Mouse (Mus musculus) liver, embryonic 12.5 days (tissue): ENCODE measurements around the gene Pbx1. TPM values are rescaled to one million over a fixed set of nuclear protein-coding genes. Genes with fewer than 3 reads are reported as not detected.
A peak's percentile ranks its signal among the peaks of the same experiment; 100 is the strongest.

Experiments
- ATAC-seq: fragments of 200-750 bp; cut with Nextera tagmentation; 2 replicates; pipeline ENCODE4 v1.8.0; 2017; ENCODE audit warnings: moderate number of reproducible peaks, mild to moderate bottlenecking, moderate library complexity
- H3K27ac ChIP-seq: fragments of 300-500 bp; sonication (generic); 2 replicates; pipeline ENCODE4 v1.5.1; 2016; ENCODE audit warnings: mild to moderate bottlenecking
- H3K27me3 ChIP-seq: fragments of 300-500 bp; sonication (generic); replicated peaks from 2 replicates; pipeline ENCODE4 v1.6.1; 2016; ENCODE audit warnings: mild to moderate bottlenecking, moderate library complexity
- H3K36me3 ChIP-seq: fragments of 300-500 bp; sonication (generic); 2 replicates; pipeline ENCODE4 v1.6.1; 2016; ENCODE audit warnings: mild to moderate bottlenecking, moderate library complexity
- H3K4me1 ChIP-seq: fragments of 300-500 bp; sonication (generic); 2 replicates; pipeline ENCODE4 v1.6.1; 2016
- H3K4me2 ChIP-seq: fragments of 300-500 bp; sonication (generic); 2 replicates; pipeline ENCODE4 v1.6.1; 2016; ENCODE audit warnings: mild to moderate bottlenecking, moderate library complexity
- H3K4me3 ChIP-seq: fragments of 300-500 bp; sonication (generic); 2 replicates; pipeline ENCODE4 v1.5.1; 2016; ENCODE audit warnings: mild to moderate bottlenecking, moderate library complexity
- H3K9ac ChIP-seq: fragments of 300-500 bp; sonication (generic); 2 replicates; pipeline ENCODE4 v1.6.1; 2016; ENCODE audit warnings: mild to moderate bottlenecking, moderate library complexity
- H3K9me3 ChIP-seq: fragments of 300-500 bp; sonication (generic); replicated peaks from 2 replicates; pipeline ENCODE4 v1.6.1; 2016; ENCODE audit warnings: mild to moderate bottlenecking, moderate library complexity
- WGBS: fragments of 180-500 bp; shearing (Covaris S2); methylation state at CpG from one replicate; pipeline ENCODE4 v1.1.7; 2016; ENCODE audit not compliant: insufficient replicate concordance; 5-methylcytosine and 5-hydroxymethylcytosine counted together
- polyA plus RNA-seq: library from polyadenylated mRNA; unstranded; fragments of >200 nt; fragmentation: Nextera tagmentation; extraction: Ambion mirVana; gene quantifications from 2 replicates; pipeline ENCODE4 v1.2.1, GENCODE M21; 2016

Pbx1 gene
- polyA plus RNA-seq, 1 experiment from 2014 or later: 6.8 TPM

GRCm38 (mm10) chr1:168355985-168356556, 76.0 kb downstream of the Pbx1 start:
- 55% methylated on average over 10 of the region's 10 CpGs for WGBS

DNA sequence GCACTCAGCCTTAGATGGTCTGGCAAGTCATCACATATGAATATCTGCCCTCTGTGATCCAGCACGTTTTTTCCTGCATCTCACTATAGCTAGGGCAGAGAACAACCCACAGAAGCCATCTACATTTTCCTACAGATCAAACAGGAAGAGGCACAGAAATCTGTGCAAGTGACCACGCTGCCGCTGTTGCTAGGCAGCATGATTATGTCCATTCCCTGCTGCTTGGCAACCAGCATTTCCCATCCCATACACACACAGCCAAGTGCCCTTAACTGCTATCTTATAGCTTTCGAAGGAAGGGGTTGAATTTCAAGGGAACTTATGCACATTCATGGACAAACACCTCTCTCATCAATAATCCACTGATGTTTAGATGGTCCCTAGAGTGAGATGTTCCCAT, 77.1 kb downstream of the Pbx1 start:
- Histone ChIP-seq H3K4me3 (no peak overlapping the region), H3K27me3 (0 out of 2 replicates have a peak, but pooled peaks cover 6% of the 10 kb centered on the region), H3K9me3 (no peaks in the 10 kb centered on the region), H3K27ac (no peak overlapping the region), H3K4me2 (no peak overlapping the region), H3K9ac (no peak overlapping the region), H3K4me1 (peaks cover 25% of the 10 kb centered on the region), H3K36me3 (no peaks in the 10 kb centered on the region)
- no peak for ATAC-seq
- 47% methylated on average over 4 of the region's 4 CpGs for WGBS

More at GRCm38 (mm10) chr1:168355985-168356556, 76.0 kb downstream of the Pbx1 start:
- Histone ChIP-seq H3K27me3 (0 out of 2 replicates have a peak, but pooled peaks cover 6% of the 10 kb centered on the region), H3K27ac (no peak overlapping the region), H3K9ac (no peak overlapping the region), H3K9me3 (no peaks in the 10 kb centered on the region), H3K4me3 (no peak overlapping the region), H3K4me2 (0 out of 2 replicates have a peak overlapping the region, but pooled peaks have one; percentile 51), H3K4me1 (peaks cover 25% of the 10 kb centered on the region), H3K36me3 (no peaks in the 10 kb centered on the region)
- ATAC-seq: no peak

DNA sequence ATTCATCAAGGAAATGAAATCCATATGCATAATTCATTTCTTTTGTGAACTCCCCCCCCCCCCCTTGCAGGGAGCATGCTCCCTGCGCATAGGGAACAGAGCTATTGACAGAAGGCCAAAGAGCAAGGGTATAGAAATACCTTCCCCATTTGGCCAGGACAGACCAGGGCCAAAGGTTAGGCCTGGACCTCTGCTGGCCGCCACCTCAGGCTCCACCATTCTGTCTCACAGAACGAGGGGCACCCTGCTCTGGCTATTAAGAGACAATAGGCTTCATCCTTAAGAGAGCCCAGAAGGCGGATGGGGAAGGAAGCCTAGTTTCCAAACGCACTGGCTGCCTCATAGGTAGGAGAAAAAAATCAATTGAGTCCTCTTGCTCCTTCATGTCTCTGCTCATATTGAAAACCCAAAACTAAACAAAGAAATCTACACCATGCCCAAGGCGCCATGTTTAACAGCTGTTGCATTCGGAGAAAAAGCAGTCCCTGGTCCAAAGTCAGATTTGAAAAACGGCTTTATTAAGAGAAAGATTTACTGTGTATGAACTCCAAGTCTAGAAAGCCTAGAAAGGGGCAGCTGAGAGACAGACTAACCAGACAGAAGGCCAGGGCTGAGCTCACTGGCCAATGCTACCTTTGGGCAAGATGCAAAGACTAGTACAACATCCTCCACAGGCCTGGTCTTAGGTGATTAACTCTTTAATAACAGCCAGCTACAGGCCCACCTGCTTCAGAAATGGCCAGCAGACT, 83.9 kb downstream of the Pbx1 start:
- ATAC-seq: 0 out of 2 replicates have a peak, but pooled peaks have one; percentile 36
- H3K4me3 ChIP-seq: no peak overlapping the region
- H3K9ac ChIP-seq: no peak overlapping the region
- no peaks in the 10 kb centered on the region for H3K36me3 ChIP-seq
- no peak overlapping the region for H3K27ac ChIP-seq
- no peak overlapping the region for H3K4me2 ChIP-seq
- no peaks in the 10 kb centered on the region for H3K27me3 ChIP-seq
- WGBS: 68% methylated on average over 8 of the region's 8 CpGs
- H3K4me1 ChIP-seq: peaks cover 13% of the 10 kb centered on the region; the same call in 1 of the 2 replicates
- no peaks in the 10 kb centered on the region for H3K9me3 ChIP-seq

DNA sequence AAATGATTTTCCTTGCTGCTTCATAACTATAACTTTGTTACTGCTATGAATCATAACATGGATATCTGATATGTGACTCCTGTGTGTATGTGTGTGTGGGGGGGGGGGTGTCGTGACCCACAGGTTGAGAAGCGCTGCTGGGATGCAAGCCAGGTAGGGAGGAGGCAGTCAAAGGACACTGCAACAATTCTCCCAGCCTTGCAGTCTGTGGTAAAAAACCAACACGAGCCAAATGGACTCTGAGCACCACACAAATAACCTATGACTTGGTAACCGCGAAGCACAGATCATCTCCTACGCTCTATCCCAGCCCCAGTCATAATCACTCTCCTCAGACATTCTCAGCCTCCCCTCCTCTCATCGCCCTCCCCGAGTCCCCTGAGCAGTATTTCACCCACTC, 87.2 kb downstream of the Pbx1 start:
- H3K4me1 ChIP-seq: peaks cover 18% of the 10 kb centered on the region; the same call in 1 of the 2 replicates
- no peaks in the 10 kb centered on the region for H3K9me3 ChIP-seq
- no peaks in the 10 kb centered on the region for H3K36me3 ChIP-seq
- no peak overlapping the region for H3K4me3 ChIP-seq
- no peak for ATAC-seq
- H3K4me2 ChIP-seq: no peak overlapping the region
- H3K27ac ChIP-seq: no peak overlapping the region
- no peak overlapping the region for H3K9ac ChIP-seq
- H3K27me3 ChIP-seq: no peaks in the 10 kb centered on the region
- 74% methylated on average over 8 of the region's 8 CpGs for WGBS

DNA sequence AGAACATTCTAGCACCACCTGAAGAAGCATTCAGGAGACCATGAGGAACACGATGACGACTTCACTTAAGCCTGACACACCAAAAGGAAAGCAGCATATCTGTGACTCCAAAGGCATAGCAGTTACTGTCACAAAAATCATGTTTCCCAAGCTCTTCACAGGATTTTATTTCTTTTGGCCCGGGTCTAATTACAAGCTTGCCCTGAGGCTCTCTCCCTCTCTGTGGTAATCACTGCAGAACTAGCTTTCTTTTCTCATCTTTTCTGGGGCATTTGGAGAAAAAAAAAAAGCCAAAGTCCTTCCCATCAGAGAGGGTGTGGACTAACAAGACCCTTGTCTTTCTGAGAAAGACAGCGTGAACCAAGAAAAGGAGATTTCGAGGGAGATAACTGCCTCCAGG, 87.8 kb downstream of the Pbx1 start:
- no peak overlapping the region for H3K4me3 ChIP-seq

GRCm38 (mm10) chr1:168342269-168342668, 89.8 kb downstream of the Pbx1 start:
- H3K27ac ChIP-seq: no peak overlapping the region
- WGBS: 81% methylated on average over 6 of the region's 6 CpGs
- no peak overlapping the region for H3K9ac ChIP-seq
- no peak overlapping the region for H3K4me2 ChIP-seq
- no peak for ATAC-seq
- H3K4me3 ChIP-seq: no peak overlapping the region
- H3K27me3 ChIP-seq: no peaks in the 10 kb centered on the region
- peaks cover 18% of the 10 kb centered on the region; the same call in 1 of the 2 replicates for H3K4me1 ChIP-seq
- no peaks in the 10 kb centered on the region for H3K9me3 ChIP-seq
- H3K36me3 ChIP-seq: no peaks in the 10 kb centered on the region

More for the DNA sequence above, 87.8 kb downstream of the Pbx1 start:
- Histone ChIP-seq H3K9me3 (no peaks in the 10 kb centered on the region), H3K27me3 (no peaks in the 10 kb centered on the region), H3K4me1 (peaks cover 18% of the 10 kb centered on the region; the same call in 1 of the 2 replicates), H3K4me2 (no peak overlapping the region), H3K36me3 (no peaks in the 10 kb centered on the region), H3K9ac (no peak overlapping the region), H3K27ac (no peak overlapping the region)
- WGBS: 65% methylated on average over 5 of the region's 5 CpGs
- ATAC-seq: no peak

- WGBS: 67% methylated on average over 12 of the region's 12 CpGs
- no peak for ATAC-seq
- Histone ChIP-seq H3K27me3 (no peaks in the 10 kb centered on the region), H3K9me3 (no peaks in the 10 kb centered on the region), H3K27ac (no peak overlapping the region), H3K9ac (no peak overlapping the region), H3K4me1 (peaks cover 18% of the 10 kb centered on the region; the same call in 1 of the 2 replicates), H3K4me2 (no peak overlapping the region), H3K4me3 (no peak overlapping the region), H3K36me3 (no peaks in the 10 kb centered on the region)
Observed at GRCm38 (mm10) chr1:168341863-168342262, 90.2 kb downstream of the Pbx1 start.

- Histone ChIP-seq H3K27ac (no peak overlapping the region), H3K27me3 (no peaks in the 10 kb centered on the region), H3K9me3 (no peaks in the 10 kb centered on the region), H3K4me1 (peaks cover 18% of the 10 kb centered on the region; the same call in 1 of the 2 replicates), H3K4me2 (no peak overlapping the region), H3K9ac (no peak overlapping the region), H3K4me3 (no peak overlapping the region), H3K36me3 (no peaks in the 10 kb centered on the region)
- no peak for ATAC-seq
- 82% methylated on average over 6 of the region's 6 CpGs for whole genome bisulfite sequencing
Observed at GRCm38 (mm10) chr1:168341368-168341767, 90.7 kb downstream of the Pbx1 start.

DNA sequence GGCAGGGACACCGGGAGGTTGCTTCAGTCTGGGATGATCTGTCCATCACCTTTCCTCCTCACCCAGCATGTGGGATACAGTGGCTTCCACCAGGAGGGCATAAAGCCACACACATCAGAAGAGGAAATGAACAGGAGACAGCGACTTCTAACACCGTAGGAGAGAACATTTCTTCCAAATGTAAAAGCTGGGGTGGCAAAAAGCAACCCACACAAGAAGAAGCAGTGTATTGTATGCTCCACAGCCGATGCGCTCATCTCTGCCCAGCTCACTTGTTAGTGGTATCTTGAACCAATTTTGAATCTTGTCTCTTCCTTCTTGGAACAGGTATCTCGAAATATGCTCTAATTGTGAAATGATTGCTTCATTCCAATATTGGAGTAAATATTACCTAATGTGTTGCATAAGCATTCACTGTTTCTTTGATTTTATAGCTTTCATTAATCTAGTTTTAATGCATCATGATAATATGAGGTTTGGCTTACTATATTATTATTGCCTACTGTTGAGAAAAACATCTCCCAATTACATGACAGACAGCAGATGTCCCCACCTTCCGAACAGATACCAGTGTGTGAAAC, 95.7 kb downstream of the Pbx1 start:
- H3K9ac ChIP-seq: no peak overlapping the region
- no peak overlapping the region for H3K4me2 ChIP-seq
- no peaks in the 10 kb centered on the region for H3K9me3 ChIP-seq
- WGBS: 72% methylated on average over 7 of the region's 7 CpGs
- no peaks in the 10 kb centered on the region for H3K27me3 ChIP-seq
- H3K27ac ChIP-seq: no peak overlapping the region
- no peaks in the 10 kb centered on the region for H3K4me1 ChIP-seq
- no peak for ATAC-seq
- no peak overlapping the region for H3K4me3 ChIP-seq
- H3K36me3 ChIP-seq: no peaks in the 10 kb centered on the region

- Histone ChIP-seq H3K27ac (no peak overlapping the region), H3K4me3 (no peak overlapping the region), H3K9me3 (no peaks in the 10 kb centered on the region), H3K9ac (no peak overlapping the region), H3K36me3 (no peaks in the 10 kb centered on the region), H3K4me2 (no peak overlapping the region), H3K4me1 (no peaks in the 10 kb centered on the region), H3K27me3 (no peaks in the 10 kb centered on the region)
- no peak for ATAC-seq
- WGBS: 69% methylated on average over 8 of the region's 8 CpGs
Observed at GRCm38 (mm10) chr1:168334831-168335574, 97.1 kb downstream of the Pbx1 start.

- Histone ChIP-seq H3K4me2 (no peak overlapping the region), H3K36me3 (no peaks in the 10 kb centered on the region), H3K27me3 (no peaks in the 10 kb centered on the region), H3K9me3 (no peaks in the 10 kb centered on the region), H3K4me1 (peaks cover 15% of the 10 kb centered on the region), H3K4me3 (no peak overlapping the region), H3K27ac (no peak overlapping the region), H3K9ac (no peak overlapping the region)
- ATAC-seq: no peak
- WGBS: 82% methylated on average over 9 of the region's 9 CpGs
Observed at GRCm38 (mm10) chr1:168332056-168332455, 100.0 kb downstream of the Pbx1 start.
